Mouse (Mus musculus) G1E (cell line): ENCODE measurements around the gene F2rl2. TPM values are rescaled to one million over a fixed set of nuclear protein-coding genes. Genes with fewer than 3 reads are reported as not detected.
A peak's percentile ranks its signal among the peaks of the same experiment; 100 is the strongest.

ENCODE experiments used
- ATAC-seq: 2 replicates; pipeline ENCODE4 v1.8.0; 2016; ENCODE audit warnings: mild to moderate bottlenecking; ENCODE audit not compliant: insufficient number of reproducible peaks, poor library complexity, low FRiP score, severe bottlenecking; ENCODE audit errors: extremely low read depth
- DNase-seq: peaks from one replicate; pipeline ENCODE4 v3.0.0; 2012; ENCODE audit warnings: low spot score
- H3K27me3 ChIP-seq: 2 replicates; pipeline ENCODE4 v1.6.1; 2012; ENCODE audit warnings: mild to moderate bottlenecking, low read length, inconsistent platforms; ENCODE audit not compliant: insufficient read depth
- H3K36me3 ChIP-seq: replicated peaks from 2 replicates; pipeline ENCODE3; 2012; ENCODE audit warnings: mild to moderate bottlenecking, inconsistent platforms
- H3K4me1 ChIP-seq: 2 replicates; pipeline ENCODE4 v1.6.1; 2012; ENCODE audit warnings: low read depth, low read length, inconsistent platforms, mixed read lengths; ENCODE audit not compliant: insufficient read depth
- H3K4me3 ChIP-seq: 2 replicates; pipeline ENCODE4 v1.5.1; 2012; ENCODE audit warnings: low read depth, mild to moderate bottlenecking, inconsistent platforms, low read length, moderate library complexity, mixed read lengths
- H3K9me3 ChIP-seq: replicated peaks from 2 replicates; pipeline ENCODE4 v1.6.1; 2012; ENCODE audit warnings: inconsistent platforms
- CTCF ChIP-seq: IDR thresholded peaks from 2 replicates; pipeline ENCODE4 v1.5.1; 2012; ENCODE audit warnings: low read depth, low read length, inconsistent platforms, mixed read lengths
- GATA1 ChIP-seq: IDR thresholded peaks from 2 replicates; pipeline ENCODE4 v1.6.1; 2012; ENCODE audit warnings: borderline replicate concordance, low read length, inconsistent platforms, mixed read lengths
- GATA2 ChIP-seq: IDR thresholded peaks from 2 replicates; pipeline ENCODE4 v1.6.1; 2012; ENCODE audit warnings: low read depth, low read length, inconsistent platforms, borderline replicate concordance
- POLR2AphosphoS5 ChIP-seq: IDR thresholded peaks from 2 replicates; pipeline ENCODE4 v1.6.1; 2012; ENCODE audit warnings: low read depth, low read length, inconsistent platforms; ENCODE audit not compliant: insufficient replicate concordance
- TAL1 ChIP-seq: conservative IDR thresholded peaks from 2 replicates; pipeline ENCODE4 v1.6.1; 2012; ENCODE audit warnings: low read depth, low read length, inconsistent platforms, mixed read lengths
- polyA plus RNA-seq: library from polyadenylated mRNA; stranded (reverse); fragments of >175 nt; gene quantifications from 2 replicates; pipeline ENCODE4 v1.2.3, GENCODE M21; 2012
- total RNA-seq, 2 experiments: library from RNA; stranded (forward) in 1 of 2; stranded (reverse) in 1 of 2; fragments of 200-1000 nt in 1 of 2; fragments of >200 nt in 1 of 2; fragmentation: Nextera tagmentation in 1 of 2; gene quantifications; 2 replicates each; pipeline ENCODE4 v1.2.3; 2014 to 2017

Gene F2rl2
- total and polyA plus RNA-seq, 3 experiments, result 0.05 TPM; not detected in 2

- no peaks in the 10 kb centered on the region for H3K9me3 ChIP-seq
- H3K36me3 ChIP-seq, result no peaks in the 10 kb centered on the region
- H3K4me1 ChIP-seq, result no peaks in the 10 kb centered on the region
- H3K27me3 ChIP-seq, result peaks cover 7% of the 10 kb centered on the region; the same call in 1 of the 2 replicates
- TF ChIP-seq TAL1, result no peak
- no peak for TF ChIP-seq GATA2
- no peak for TF ChIP-seq GATA1
- TF ChIP-seq POLR2AphosphoS5, result no peak
- TF ChIP-seq CTCF, result no peak
- no peak overlapping the region for H3K4me3 ChIP-seq
- DNase-seq (no peak), ATAC-seq (no peak)
Measured at GRCm38 (mm10) chr13:95739651-95740050, 43.0 kb downstream of the F2rl2 start.

GRCm38 (mm10) chr13:95741813-95742689 is 45.4 kb downstream of the F2rl2 start:
- Histone ChIP-seq H3K4me1 (no peaks in the 10 kb centered on the region), H3K36me3 (peaks cover 2% of the 10 kb centered on the region), H3K9me3 (no peaks in the 10 kb centered on the region), H3K27me3 (peaks cover 7% of the 10 kb centered on the region; the same call in 1 of the 2 replicates), H3K4me3 (no peak overlapping the region)
- TF ChIP-seq POLR2AphosphoS5 (no peak), TAL1 (no peak), GATA2 (no peak), GATA1 (no peak), CTCF (no peak)
- ATAC-seq, result no peak
- DNase-seq, result no peak

- Histone ChIP-seq H3K9me3 (no peaks in the 10 kb centered on the region), H3K36me3 (peaks cover 2% of the 10 kb centered on the region), H3K4me1 (no peaks in the 10 kb centered on the region), H3K4me3 (no peak overlapping the region), H3K27me3 (peaks cover 7% of the 10 kb centered on the region; the same call in 1 of the 2 replicates)
- TF ChIP-seq GATA1 (no peak), CTCF (no peak), GATA2 (no peak), POLR2AphosphoS5 (no peak), TAL1 (no peak)
- DNase-seq (no peak), ATAC-seq (no peak)
Measured at GRCm38 (mm10) chr13:95742881-95743466, 46.3 kb downstream of the F2rl2 start.

GRCm38 (mm10) chr13:95745451-95745850 is 48.8 kb downstream of the F2rl2 start:
- peaks cover 4% of the 10 kb centered on the region; the same call in 1 of the 2 replicates for H3K27me3 ChIP-seq
- no peak for ATAC-seq
- TF ChIP-seq POLR2AphosphoS5, result no peak
- TF ChIP-seq TAL1, result no peak
- TF ChIP-seq GATA2, result no peak
- no peak for TF ChIP-seq GATA1
- no peak for TF ChIP-seq CTCF
- no peaks in the 10 kb centered on the region for H3K9me3 ChIP-seq
- H3K36me3 ChIP-seq, result peaks cover 2% of the 10 kb centered on the region
- no peak for DNase-seq
- H3K4me3 ChIP-seq, result no peak overlapping the region
- H3K4me1 ChIP-seq, result no peaks in the 10 kb centered on the region

GRCm38 (mm10) chr13:95746509-95746908 is 49.9 kb downstream of the F2rl2 start:
- ATAC-seq (peak; percentile 28; the same call in 1 of the 2 replicates), DNase-seq (peak; percentile 12)
- Histone ChIP-seq H3K9me3 (no peaks in the 10 kb centered on the region), H3K36me3 (peaks cover 2% of the 10 kb centered on the region), H3K4me1 (no peaks in the 10 kb centered on the region), H3K27me3 (peaks cover 4% of the 10 kb centered on the region; the same call in 1 of the 2 replicates), H3K4me3 (no peak overlapping the region)
- no peak for TF ChIP-seq POLR2AphosphoS5
- TF ChIP-seq CTCF, result peak; percentile 46

GRCm38 (mm10) chr13:95747101-95747500 is 50.4 kb downstream of the F2rl2 start:
- Histone ChIP-seq H3K4me1 (no peaks in the 10 kb centered on the region), H3K9me3 (no peaks in the 10 kb centered on the region), H3K4me3 (no peak overlapping the region), H3K27me3 (peaks cover 4% of the 10 kb centered on the region; the same call in 1 of the 2 replicates), H3K36me3 (peaks cover 2% of the 10 kb centered on the region)
- DNase-seq (no peak), ATAC-seq (no peak)
- TF ChIP-seq GATA1, result no peak
- no peak for TF ChIP-seq TAL1
- no peak for TF ChIP-seq CTCF
- TF ChIP-seq GATA2, result no peak
- no peak for TF ChIP-seq POLR2AphosphoS5
